Mouse (Mus musculus): Measurements from ENCODE around the gene Crat. TPM values are rescaled to one million over a fixed set of nuclear protein-coding genes. Genes with fewer than 3 reads are reported as not detected.

The Crat gene
- total RNA-seq, 1 experiment from 2014 or later, result 16.2 TPM

DNA sequence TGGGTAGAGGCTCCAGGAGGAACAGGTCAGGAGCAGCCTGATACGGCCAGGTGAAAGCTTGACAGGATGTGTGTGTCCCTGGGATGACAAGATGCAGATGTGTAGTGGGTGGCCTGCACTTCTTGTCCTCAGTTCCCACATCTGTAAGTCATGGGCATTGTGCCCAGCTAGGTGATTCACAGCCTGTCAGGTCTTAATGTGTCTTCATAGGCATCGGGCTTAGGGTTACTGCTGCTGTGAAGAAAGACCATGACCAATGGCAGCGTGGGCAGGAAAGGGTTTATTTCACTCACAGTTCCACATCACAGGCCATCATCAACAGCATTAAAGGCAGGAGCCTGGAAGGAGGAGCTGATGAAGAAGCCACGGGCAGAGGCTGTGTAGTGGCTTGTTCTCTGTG lies 30.0 kb downstream of the Crat start:
- no peak for ATAC-seq (ENCODE audit: extremely low read depth, insufficient number of reproducible peaks, low FRiP score, poor library complexity, severe bottlenecking)

DNA sequence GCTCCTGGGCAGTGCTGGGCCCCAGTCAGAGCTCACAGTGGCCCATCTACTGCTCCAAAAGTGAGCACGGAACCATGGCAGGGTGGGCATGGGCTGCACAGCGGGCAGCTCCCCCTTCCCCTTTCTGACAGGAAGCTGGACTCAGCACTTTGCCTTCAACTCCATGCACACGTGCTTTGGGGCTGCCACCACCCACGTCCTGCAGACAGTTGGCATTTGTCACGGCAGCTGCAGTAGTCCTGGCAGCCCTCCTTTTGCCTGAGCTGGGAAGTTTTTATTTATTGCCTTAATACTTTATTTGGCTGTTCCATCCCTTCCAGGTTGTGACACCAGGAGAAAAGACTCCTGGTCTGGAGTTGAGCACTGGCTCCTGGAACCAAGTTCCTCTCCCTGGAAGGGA lies 30.8 kb downstream of the Crat start:
- no peak for ATAC-seq (ENCODE audit: extremely low read depth, insufficient number of reproducible peaks, low FRiP score, poor library complexity, severe bottlenecking)

DNA sequence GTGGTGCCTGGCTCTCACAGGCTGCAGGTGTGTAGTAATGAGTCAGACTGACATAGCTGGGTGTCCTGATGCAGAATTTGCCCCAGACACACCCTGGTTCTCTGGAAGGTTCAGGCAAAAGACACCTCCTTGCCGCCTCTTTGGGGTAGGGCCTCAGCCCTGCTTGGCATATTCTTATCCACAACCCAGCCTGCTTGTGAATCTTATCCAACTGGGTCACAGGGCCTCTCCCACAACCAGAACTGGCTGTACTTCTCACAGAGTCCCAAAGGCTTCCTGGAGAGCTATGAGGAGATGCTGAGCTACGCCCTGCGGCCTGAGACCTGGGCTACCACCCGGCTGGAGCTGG lies 34.3 kb downstream of the Crat start:
- ATAC-seq (ENCODE audit: extremely low read depth, insufficient number of reproducible peaks, low FRiP score, poor library complexity, severe bottlenecking), result no peak

DNA sequence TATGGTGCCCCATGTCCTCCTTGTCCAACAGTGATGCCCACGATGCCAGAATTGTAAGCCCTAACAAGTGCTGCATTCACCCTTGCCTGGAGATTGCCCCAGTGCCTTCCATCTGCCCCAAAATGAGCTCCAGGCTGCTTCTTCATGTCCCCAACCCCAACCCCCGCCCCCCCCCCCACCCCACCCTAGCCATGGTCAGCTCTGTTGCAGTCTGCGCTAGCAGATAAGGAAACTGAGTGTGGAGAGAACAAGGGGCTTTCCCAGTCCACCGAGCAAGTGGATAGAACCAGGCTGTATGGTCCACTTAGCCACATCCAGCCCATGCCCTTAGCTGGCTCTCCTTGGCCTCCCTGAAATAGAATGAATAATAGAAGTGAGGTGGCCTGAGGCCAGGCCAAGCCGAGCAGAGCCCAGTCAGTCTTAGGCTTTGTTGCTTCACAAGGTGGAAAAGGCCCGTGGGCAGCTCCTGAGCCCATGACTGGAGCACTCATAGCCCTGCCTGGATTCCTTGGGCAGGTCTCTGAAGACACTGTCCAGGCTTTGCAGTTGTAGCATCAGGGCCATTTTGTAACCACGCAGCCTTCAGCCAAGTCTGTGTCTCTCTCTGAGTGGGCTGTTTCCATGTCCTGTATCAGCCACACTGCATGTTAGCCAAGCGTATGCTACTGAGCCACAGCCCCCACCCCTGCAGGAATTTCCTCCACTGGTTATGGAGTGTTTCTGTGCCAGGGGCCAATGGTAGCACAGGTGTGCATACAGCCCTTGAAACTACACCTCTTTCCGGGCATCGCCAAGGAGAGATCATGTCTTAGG lies 34.8 kb downstream of the Crat start:
- ATAC-seq (ENCODE audit: extremely low read depth, insufficient number of reproducible peaks, low FRiP score, poor library complexity, severe bottlenecking), result no peak

DNA sequence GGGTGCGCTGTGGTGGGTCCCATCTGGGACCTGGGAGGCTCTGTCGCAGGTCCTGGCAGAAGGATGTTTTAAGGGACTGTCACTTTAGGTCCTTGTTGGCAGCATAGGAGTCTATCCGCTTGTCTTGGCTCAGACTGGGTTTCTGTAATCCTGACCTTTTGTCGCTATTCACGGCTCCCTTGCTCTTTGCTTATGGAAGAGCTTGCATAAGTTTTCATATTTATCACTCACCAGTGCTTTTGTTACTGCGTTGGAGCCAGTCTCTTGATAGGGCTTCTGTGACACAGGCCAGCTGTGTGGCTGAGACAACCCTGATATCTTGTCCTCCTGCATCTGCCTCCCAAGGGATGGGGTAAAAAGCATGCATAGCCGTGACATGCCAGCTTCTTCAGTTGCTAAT lies 36.3 kb downstream of the Crat start:
- ATAC-seq (ENCODE audit: extremely low read depth, insufficient number of reproducible peaks, low FRiP score, poor library complexity, severe bottlenecking), result no peak

DNA sequence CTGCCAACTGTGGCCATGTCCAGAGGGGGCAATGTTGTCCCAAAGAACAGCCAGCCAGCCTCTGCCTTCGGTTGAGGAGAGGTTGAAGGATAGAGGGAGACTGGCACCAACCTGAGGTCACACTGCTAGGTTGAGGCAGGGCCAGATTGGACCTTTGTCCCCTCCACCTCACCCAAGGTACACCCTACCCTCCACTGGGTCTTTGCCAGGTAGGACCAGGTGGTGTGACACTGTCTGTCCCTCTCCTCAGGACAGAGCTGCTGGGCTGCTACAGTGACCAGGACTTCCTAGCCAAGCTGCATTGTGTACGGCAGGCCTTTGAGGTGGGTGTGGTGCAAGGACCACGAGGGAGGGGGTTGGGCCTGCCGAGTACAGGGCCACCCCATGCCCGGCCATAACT lies 37.9 kb downstream of the Crat start:
- ATAC-seq (ENCODE audit: extremely low read depth, insufficient number of reproducible peaks, low FRiP score, poor library complexity, severe bottlenecking), result no peak

DNA sequence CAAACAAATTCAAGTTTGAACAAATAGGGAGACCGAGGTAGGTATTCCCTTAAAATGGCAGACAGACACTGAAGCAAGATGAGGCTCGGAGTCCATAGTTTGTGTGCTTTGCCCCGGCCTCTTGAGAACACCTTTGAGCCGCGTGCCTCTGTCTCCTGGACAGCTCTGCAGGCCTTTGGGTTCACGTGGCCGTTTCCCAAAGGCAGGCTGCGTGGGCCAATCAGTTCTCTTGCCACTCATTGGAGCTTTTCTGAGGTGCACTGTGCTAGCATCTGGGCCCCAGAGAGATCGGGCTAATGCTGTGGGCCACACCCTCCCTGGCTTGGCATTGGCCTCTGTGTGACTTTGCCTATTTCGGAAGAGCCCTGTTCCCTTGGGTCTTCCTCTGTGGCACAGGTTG lies 39.7 kb downstream of the Crat start:
- ATAC-seq (ENCODE audit: extremely low read depth, insufficient number of reproducible peaks, low FRiP score, poor library complexity, severe bottlenecking), result no peak

DNA sequence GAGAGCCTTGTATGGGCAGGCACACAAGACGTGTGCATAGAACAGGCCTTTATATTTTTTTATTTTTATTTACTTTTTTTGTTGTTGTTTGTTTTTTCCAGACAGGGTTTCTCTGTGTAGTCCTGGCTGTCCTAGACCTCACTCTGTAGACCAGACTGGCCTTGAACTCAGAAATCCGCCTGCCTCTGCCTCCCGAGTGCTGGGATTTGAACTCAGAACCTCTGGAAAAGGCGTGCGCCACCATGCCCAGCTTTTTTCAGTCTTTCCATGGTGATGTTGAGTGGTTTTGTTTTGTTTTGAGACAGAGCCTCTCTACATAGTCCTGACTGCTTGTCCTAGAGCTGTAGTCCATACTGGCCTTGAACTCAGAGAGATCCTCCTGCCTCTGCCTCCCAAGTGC lies 42.9 kb downstream of the Crat start:
- ATAC-seq (ENCODE audit: extremely low read depth, insufficient number of reproducible peaks, low FRiP score, poor library complexity, severe bottlenecking), result no peak

DNA sequence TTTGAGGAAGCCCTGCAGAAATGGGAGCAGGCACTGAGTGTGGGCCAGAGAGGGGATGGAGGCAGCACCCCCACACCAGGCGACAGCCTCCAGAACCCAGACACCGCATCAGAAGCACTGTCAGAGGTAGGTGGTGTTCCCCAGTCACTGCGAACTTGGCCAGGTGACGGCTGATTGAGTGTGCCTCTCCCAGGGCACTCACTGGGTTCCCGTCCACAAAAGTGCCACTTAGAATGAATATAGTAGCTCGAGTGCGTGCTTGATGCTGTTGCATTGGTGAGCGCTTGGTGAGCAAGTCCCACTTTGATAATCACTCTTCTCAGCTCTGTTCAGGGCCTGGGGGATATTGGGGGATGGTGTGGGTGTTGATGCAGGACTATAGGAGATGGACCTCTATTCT lies 44.1 kb downstream of the Crat start:
- ATAC-seq (ENCODE audit: extremely low read depth, insufficient number of reproducible peaks, low FRiP score, poor library complexity, severe bottlenecking), result no peak

DNA sequence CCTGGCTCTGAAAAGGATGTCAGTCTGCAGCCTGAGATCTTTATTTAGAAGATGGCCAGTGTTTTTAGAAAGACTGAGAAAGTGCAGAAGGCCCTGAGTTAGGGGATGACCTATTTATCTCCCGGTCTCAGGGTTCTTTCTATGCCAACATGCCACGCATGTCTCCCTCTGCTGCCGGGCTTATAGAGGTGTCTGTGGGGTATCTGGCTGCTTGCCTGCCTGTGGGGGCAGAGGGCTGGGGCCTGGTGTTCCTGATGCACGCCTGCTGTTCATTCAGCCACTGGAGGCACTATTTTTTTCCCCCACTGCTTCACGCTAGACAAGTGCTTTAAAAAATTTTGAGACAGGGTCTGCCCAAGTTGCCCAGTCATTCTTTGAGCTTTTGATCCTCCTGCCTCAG lies 49.4 kb downstream of the Crat start:
- no peak for ATAC-seq (ENCODE audit: extremely low read depth, insufficient number of reproducible peaks, low FRiP score, poor library complexity, severe bottlenecking)

DNA sequence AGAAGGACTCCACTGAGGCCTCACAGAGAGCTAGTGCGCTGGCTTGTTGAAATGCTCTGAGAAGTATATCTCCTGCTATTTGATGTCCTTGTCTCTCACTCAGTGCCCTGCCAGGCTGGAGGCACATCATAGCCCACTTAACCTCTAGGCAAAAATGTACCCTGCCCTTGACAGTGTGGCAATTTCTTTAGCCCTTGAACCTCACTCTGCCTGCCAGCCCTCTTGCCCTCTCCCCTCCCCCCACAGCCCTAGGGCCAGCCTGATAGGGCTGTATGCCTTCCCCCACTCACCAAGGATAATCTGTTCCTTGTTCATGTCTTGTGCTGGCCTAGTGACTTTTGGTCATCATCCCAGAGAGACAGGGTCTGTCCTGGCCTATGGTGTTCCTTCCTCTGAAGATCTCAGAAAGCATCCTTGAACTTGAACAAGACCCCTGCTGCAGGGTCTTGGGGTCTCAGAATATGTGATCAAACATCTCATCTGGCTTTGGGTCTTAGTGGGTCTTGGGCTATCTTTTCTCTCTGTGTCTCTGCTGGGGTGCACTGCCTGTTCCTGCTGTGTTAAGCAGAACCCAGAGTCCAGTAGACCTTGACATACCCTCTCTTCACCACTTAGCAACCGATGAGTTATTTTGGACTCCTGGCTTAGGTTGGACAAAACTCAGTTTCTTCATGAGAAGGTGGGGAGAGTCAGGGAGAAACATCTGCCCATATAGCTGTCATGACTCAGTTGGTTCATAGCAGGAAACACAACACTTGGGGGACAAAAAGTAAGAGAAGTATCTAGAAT lies 50.1 kb downstream of the Crat start:
- no peak for ATAC-seq (ENCODE audit: extremely low read depth, insufficient number of reproducible peaks, low FRiP score, poor library complexity, severe bottlenecking)

DNA sequence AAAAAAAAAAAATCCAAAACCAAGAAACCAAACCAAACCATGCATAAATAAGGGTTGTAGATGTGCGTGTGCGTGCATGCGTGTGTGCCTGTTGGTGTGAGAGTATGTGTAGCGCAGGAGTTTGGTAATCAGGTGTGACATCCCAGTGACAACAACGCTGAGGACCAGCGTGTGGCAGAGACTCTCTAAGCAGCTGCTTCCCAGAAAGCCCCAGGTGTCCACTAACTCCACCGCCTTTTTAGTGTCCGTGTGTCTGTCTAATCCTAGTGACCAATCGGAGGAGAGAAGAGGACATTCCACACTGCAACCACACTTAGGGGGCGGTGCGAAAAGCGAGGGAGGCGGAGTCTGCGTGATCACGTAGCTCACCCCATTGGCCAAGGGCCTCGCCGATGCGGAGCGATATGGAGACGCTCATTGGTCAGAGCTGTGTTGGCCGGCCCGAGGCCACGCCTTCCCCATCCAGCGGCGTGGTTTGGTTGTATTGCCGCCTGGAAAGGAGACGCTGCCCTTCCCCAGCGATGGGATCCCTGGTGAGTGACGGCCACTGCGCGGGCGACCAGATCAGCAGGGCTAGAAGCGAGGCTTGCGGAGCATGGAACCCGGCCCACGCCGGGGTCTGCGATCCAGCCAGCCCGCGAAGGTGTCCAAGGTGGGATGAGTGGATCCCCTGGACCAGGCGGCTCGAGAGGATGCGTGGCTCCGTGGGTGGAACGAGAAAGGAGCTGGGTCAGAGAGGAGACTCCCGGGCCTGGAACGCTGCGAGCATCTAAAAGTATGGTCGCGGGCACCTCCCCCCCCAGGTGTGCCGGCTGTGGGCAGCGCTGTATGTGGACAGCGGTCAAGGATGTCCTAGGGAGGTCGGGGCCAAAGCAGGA lies 51.6 kb downstream of the Crat start, which contains the start of gene Miga2:
Gene Miga2, plus strand, starts transcription at position 461 of the 878 bp plus-strand sequence.
- ATAC-seq (ENCODE audit: extremely low read depth, insufficient number of reproducible peaks, low FRiP score, poor library complexity, severe bottlenecking), result peak; percentile 98

DNA sequence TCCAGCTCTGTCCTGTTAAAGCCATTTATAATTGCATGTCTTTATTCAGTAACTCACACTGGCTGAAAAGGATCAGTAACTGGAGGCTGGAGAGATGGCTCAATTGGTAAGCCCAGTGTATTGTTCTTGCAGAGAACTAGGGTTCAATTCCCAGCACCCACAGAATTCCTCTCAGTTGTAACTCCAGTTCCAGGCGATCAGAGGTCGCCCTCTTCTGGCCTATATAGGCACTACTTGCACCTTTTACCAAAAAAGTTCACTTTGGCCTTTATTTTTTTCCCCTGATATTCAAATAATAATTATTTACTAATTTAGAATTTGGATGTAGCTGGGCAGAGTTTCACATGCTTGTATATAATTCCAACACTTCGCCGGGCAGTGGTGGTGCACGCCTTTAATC lies 52.7 kb downstream of the Crat start:
- no peak for ATAC-seq (ENCODE audit: extremely low read depth, insufficient number of reproducible peaks, low FRiP score, poor library complexity, severe bottlenecking)

DNA sequence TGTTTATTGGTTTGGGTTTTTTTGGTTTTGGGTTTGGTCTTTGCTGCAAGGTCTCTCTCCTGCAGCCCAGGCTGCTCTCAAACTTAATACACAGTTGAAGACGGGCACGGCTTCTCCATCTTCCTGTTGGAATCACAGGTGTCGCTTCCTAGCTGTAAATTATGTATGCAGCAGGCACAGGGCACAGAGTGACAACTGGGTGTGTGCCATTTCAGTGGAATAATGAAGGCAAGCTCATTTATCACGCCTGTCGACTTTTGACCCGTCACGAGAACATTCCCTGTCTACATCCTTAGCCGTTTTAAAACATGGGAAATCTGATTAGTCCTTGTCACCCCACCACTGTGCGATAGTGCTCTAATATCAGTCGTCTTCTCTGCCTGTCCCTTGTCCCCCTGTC lies 55.0 kb downstream of the Crat start:
- ATAC-seq (ENCODE audit: extremely low read depth, insufficient number of reproducible peaks, low FRiP score, poor library complexity, severe bottlenecking), result no peak

DNA sequence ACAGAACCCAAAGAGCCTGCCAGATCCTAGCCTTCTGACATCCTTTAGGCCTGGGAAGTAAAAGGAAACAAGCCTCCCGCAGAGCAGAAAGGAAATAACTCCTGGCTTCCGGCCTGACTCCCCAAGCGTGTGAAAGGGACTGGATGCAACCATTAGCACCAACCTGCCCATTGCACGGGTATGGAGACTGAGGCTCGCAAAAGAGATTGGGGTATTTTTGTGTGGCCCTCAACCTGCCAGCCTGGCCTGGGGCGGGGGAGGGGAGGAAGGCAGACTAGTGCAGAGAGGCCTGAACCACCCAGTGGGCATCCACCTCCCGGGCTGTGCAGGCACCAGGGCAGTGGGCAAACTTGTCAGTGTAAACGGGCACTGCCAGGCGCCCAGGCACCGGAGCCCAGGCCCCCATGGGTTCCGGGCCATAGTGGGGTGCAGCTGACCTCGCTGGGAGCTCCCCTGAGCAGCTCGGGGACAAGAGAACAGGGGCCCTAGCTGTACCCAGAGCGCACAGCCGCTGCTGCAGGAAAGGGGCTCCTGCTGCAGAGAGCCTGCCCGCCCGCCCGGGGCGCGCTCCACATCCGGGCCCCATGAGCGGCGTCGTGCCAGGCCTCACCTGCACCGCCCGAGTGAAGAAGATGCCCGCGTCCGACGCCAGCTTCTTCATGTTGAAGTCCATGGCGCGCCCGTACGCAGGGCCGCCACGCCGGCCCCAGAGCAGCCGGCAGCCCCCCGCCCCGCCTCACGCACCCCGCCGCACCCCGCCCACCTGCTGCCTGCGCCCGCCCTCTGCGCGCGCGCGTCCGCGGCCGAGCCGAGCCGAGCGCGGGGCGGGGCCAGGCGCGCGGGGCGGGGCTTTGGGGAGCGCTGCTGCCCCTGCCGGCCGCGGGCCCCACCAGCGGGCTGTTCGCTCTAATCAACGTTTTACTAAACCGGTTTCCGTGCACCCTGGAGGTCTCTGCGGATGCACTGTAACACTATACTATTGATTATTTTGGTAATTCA lies 56.8 kb downstream of the Crat start, which contains the start of gene Sh3glb2:
Gene Sh3glb2, minus strand, starts transcription at position 805 of the 999 bp plus-strand sequence.
- ATAC-seq (ENCODE audit: extremely low read depth, insufficient number of reproducible peaks, low FRiP score, poor library complexity, severe bottlenecking), result peak; percentile 34

DNA sequence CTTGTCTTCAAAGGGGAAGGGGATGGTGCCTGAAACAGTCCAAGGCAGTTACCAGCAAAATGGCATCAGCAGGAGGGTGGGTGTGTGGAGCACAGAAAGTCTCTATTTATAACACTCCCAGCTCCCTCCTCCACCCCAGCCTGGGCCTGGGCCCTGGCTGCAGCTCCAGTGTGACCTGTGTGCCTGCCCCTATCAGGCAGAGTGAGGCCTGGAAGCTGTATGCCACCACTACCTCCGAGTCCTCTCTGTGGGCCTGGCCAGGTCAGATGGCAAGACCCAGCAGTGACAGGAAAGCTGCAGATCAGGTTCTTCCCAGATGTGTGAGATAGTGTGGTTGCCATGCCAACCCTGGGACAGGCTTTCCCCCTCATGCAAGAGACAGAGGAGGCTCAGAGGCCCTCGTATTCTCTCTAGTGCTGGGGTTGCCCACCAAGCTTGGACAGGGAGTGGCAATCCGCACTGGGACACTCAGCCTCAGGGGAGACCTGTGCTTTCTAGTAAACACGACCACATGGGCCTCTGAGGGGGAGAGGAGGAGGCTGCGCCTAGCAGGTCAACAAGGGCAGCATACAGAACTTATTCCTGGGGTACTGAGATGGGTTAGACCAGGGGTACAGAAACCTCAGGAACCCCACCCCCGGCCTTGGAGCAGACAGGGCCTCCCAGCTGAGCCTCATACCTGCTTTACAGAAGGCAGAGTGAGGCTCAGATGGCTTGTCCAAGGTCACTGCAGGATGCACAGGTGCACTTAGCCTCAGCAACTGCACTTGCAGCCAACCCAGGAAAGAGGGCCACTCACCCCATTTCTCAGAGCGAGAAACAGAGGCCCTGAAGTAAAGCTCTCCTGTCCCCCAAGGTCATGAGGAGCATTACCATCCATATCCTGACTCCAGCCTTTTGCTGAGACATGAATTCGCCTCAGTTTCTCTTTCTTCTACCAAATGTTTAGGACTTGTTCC lies 57.8 kb downstream of the Crat start:
- no peak for ATAC-seq (ENCODE audit: extremely low read depth, insufficient number of reproducible peaks, low FRiP score, poor library complexity, severe bottlenecking)

DNA sequence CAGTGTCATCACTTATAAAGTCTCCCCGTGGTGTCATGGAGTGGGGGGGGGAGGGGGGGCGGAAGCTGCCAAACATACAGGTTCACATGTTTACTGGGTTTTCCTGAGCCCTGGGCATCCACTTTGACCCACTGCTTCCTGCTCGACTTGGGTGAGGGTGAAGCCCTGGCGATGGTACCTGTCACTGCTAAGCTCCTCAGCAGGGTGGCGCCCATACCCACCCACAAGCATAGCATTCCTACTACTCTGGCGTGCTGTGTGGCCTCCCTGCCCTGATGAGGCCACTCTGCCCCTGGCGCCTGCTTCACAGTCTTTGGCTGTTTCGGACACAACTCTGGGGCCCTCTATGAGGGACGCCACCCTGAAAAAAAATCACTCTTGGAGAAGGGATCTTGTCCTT lies 58.7 kb downstream of the Crat start:
- no peak for ATAC-seq (ENCODE audit: extremely low read depth, insufficient number of reproducible peaks, low FRiP score, poor library complexity, severe bottlenecking)

Measured in neutrophil, adult 5-6 weeks (primary cell).